Mouse (Mus musculus) embryonic stem cell, embryonic (primary cell): ENCODE results near the gene Fggy.

Experiments
- CTCF ChIA-PET, 4 experiments: fragments of 300-600 bp in 2 of 4; fragments of 350-600 bp in 2 of 4; sonication (Branson Sonifier 250); formaldehyde crosslinking; loops; one replicate each; lab custom pipeline; 2022; ENCODE audit warnings: inconsistent platforms in 2 of 4; lab: Charles Lee
- POLR2A ChIA-PET, 4 experiments: fragments of 300-600 bp in 2 of 4; fragments of 350-600 bp in 2 of 4; sonication (Branson Sonifier 250); formaldehyde crosslinking; loops; one replicate each; lab custom pipeline; 2022; ENCODE audit warnings: antibody characterized with exemption in 4 of 4, inconsistent platforms in 1 of 4; lab: Charles Lee

Gene Fggy

GRCm38 (mm10) chr4:95586274-95587001 is 29.1 kb downstream of the Fggy start:
- ChIA-PET POLR2A (no interaction called here), CTCF (no interaction called here)

DNA sequence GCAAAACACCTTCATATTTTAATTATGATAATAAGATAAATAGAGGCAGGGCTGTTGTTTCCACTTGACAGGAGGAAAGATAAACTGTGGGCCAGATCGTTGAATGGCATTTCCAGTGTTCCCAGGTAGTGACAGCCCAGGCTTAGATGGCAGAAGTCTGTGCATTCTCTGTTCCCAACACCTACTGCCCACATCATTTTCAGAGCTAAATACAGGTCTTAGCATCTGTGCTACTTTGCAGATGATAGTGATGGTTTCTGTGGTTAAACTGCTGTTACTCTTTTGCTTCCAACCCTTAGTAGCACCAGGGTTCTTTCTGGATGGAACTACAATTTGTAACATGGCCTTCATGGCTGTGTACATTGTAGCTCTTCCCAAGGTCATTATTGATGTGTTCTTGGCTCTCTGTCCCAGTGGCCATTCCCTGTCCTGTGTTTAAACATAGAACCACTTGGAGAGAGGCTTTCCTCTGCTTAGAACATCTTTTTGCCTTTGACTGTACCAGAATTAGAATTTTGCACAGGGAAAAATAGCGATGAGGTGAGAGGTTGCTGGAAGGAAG is 31.5 kb downstream of the Fggy start:
- CTCF ChIA-PET, result no interaction called here
- POLR2A ChIA-PET, result no interaction called here

DNA sequence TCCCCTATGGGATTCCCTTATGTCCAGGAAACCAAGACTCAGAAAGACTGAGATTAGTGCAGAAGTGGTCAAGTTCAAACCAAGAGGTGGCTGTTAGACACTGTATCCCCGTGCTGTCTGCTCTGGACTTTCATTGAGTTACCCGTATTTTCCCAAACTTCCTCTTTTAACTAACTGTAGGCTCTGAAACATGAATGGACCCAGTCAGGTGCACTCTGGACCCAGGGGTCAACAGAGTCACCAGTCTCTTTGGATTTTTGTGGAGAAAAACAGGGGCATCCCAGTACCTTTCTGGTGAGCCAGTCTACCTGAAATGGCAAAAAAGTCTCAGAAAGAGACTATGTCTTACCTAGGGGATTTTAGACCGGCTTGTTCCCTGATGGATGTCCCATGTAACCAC is 33.6 kb downstream of the Fggy start:
- ChIA-PET POLR2A (no interaction called here), CTCF (no interaction called here)

- ChIA-PET CTCF (no interaction called here), POLR2A (no interaction called here)
Measured at GRCm38 (mm10) chr4:95597208-95597607, 39.9 kb downstream of the Fggy start.

- CTCF ChIA-PET, result no interaction called here
Measured at GRCm38 (mm10) chr4:95601776-95602175, 44.5 kb downstream of the Fggy start.

DNA sequence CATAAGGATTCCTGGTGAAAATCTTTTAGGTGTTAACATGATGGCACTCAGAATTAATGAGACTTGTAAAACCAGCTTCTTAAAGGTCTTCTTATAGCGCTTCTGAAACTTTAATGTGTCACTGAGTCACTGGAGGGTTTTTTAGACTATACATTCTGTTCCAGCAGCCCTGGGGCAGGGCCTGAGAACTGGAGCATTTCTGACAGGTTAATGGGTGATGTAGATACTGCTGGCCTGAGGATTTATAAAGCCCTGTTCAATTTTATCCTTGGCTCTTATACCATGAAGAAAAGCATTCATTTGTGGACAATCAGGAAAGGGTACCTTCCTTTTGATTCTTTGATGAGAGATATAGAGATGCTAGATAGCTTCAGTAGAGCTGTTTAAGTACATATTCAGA is 45.9 kb downstream of the Fggy start:
- POLR2A ChIA-PET, result no interaction called here
- CTCF ChIA-PET, result no interaction called here

More at GRCm38 (mm10) chr4:95601776-95602175, 44.5 kb downstream of the Fggy start:
- POLR2A ChIA-PET, result no interaction called here

- CTCF ChIA-PET, result no interaction called here
Measured at GRCm38 (mm10) chr4:95610663-95611062, 53.4 kb downstream of the Fggy start.

DNA sequence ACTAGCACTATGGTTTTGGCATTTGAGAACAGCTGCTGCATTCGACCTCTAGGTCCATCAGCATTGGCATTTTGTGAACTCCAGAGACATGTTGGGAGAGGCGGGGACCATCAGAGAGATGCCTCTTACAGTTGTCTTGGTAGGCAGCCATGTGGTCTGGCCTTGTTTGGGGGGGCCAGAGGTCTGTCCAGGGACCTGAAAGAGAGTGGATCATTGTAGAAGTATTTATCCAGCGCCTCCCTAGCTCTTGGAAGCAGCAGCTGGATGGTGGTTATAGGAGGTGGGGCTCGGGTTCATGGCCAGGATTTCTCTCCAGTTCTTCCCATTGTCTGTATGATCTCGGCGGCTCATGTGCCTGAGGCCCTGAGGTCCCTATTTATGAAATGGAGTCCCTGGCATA is 54.1 kb downstream of the Fggy start:
- ChIA-PET CTCF (no interaction called here), POLR2A (no interaction called here)

More at GRCm38 (mm10) chr4:95610663-95611062, 53.4 kb downstream of the Fggy start:
- POLR2A ChIA-PET, result no interaction called here

- ChIA-PET POLR2A (no interaction called here), CTCF (no interaction called here)
Measured at GRCm38 (mm10) chr4:95621046-95621445, 63.7 kb downstream of the Fggy start.

- ChIA-PET POLR2A (no interaction called here), CTCF (no interaction called here)
Measured at GRCm38 (mm10) chr4:95624696-95625095, 67.4 kb downstream of the Fggy start.

GRCm38 (mm10) chr4:95625651-95626050 is 68.3 kb downstream of the Fggy start:
- POLR2A ChIA-PET, result no interaction called here
- CTCF ChIA-PET, result no interaction called here

DNA sequence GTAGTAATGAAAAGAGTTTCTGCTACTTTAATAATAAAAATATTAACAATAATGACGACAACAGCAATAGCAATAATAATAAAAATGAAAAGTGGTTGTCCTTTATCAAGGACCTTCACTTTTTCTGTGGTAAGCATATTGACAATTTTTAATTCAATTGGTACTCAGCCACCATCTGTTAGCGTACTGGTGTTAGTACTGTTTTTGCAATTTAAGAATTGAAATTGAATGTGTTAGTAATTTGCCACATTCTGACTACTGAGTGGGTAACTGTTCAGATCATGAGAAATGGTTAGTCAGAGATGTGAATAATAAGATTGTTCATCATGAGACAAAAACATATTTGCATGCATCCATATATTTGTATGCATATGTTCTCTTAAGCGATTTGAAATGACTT is 68.9 kb downstream of the Fggy start:
- POLR2A ChIA-PET, result no interaction called here
- CTCF ChIA-PET, result no interaction called here

GRCm38 (mm10) chr4:95634903-95635302 is 77.6 kb downstream of the Fggy start:
- CTCF ChIA-PET, result interaction anchor here in 1 of 4 experiments (0.6 kb wide), 1 partner anchor 812 kb away, joined by 5 read pairs; no protein-coding TSS in a partner anchor
- POLR2A ChIA-PET, result no interaction called here

DNA sequence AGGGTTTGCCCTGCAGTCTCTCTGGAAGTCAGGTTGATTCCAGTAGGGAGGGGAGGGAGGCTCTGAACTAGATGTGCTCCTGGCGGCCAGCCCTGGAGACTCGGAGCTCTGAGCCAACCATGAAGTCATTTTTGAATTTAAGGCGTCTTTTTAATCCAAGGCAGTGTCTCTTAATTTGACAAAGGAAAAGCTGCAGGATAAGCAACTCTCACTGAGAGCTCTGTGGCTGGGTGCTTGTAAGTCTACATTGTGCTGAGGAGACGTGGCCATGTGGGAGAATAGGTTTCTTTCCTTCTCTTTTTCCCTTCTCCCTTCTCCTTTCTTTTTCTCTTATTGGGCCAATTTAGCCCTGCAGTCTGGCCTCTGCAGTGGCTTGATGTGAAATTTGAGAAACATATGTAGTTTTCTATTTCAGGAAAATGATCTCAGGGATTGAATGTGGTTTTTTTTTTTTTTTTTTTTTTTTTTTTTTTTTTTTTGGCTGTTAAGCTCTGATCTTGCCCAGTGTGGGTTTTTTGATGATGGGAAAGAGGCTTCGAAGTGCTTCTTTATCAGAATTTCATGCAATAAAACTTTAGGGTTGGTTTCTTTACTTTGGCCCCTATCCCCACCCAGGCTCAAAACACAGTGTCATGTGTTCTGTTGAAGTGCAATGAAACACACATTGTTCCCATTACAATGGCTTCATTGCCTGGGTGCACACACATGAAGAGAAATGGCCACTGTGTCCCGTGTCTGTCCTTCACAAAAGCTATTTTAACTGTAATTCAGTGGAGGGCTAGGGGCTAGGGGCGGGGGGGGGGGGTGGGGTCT is 79.8 kb downstream of the Fggy start:
- CTCF ChIA-PET, result interaction anchor here in 1 of 4 experiments (0.6 kb wide), 1 partner anchor 226 kb away, joined by 10 read pairs; no protein-coding TSS in a partner anchor
- POLR2A ChIA-PET, result interaction anchor here in 1 of 4 experiments (0.6 kb wide), 1 partner anchor 65 kb away, joined by 3 read pairs; no protein-coding TSS in a partner anchor

DNA sequence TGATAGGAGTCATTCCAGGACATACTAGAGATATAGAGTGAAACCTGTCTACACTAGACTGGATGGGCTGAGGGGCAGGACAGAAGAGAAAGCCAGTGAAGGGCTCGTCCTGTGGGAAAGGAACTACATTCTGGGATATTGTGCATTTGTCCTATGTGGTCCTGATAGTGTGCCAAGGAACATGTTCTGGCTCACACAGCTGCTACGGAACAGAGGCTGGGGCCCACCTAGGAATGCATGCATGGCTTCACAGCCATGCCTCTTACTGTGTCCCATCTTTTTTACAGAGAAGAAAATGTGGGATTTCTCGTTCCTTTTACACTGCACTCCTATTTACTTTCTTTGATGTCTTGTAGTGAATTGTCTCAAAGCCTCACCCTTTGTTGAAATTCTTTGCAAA is 80.8 kb downstream of the Fggy start:
- ChIA-PET POLR2A (no interaction called here), CTCF (interaction anchor here in 1 of 4 experiments (0.6 kb wide), 1 partner anchor 225 kb away, joined by 10 read pairs; no protein-coding TSS in a partner anchor)

DNA sequence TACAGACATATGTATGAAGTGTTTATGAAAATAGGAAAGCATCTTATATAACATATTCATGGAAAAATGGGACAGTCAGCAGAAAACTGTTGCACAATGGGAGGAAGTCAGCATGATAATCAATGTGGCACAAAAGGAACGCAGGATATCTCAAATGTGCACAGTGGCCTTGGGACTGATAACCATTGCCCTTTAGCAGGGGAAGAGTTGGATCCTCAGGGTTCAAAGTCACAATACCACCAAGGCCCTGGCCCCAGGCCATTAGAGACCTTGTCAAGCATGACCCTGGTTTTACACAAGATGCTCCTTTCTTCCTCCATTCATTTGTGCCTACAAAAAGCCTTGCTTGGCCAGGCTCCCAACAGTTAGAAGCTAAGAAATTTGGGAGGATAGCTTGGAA is 83.5 kb downstream of the Fggy start:
- CTCF ChIA-PET, result no interaction called here

GRCm38 (mm10) chr4:95644048-95644447 is 86.7 kb downstream of the Fggy start:
- ChIA-PET POLR2A (interaction anchor here in 1 of 4 experiments (0.6 kb wide), 1 partner anchor 15 kb away, joined by 3 read pairs; no protein-coding TSS in a partner anchor), CTCF (interaction anchor here in 1 of 4 experiments (0.6 kb wide), 1 partner anchor 259 kb away, joined by 5 read pairs; no protein-coding TSS in a partner anchor)

More for the DNA sequence above, 83.5 kb downstream of the Fggy start:
- POLR2A ChIA-PET, result interaction anchor here in 1 of 4 experiments (1.2 kb wide), 1 partner anchor 19 kb away, joined by 4 read pairs; no protein-coding TSS in a partner anchor

DNA sequence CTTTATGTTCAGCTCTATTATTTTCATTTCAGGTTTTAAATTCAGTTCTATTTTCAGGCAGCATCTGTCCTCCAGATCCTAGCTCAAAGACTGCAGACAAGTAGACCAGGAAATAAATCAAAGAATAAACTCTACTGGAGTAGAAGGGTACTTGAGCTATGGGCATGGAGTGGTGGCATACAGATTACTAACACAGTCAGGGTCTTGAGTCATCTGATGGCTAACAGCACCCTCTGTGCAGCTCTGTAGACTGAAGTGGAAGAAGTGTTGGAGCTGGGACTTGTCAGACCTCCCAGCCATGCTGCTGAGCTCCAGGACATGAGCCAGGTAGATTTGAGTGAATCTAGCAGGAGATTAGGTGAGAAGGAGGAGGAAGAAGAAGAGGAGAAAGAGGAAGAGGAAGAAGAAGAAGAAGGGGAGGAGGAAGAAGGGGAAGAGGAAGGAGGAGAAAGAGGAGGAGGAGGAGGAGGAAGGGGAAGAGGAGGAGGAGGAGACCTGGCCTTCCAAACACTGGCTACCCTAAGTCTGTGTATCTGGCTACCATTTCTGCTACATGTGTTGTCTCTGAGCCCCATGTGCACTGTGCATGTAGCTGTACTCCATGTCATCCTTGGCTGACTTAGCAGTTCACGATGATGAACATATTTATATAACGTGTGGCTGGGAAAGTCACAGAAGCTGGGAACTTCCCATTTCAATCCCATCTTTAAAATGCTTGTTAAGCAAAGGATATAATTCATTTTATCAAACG is 91.7 kb downstream of the Fggy start:
- POLR2A ChIA-PET, result interaction anchor here in 1 of 4 experiments (1.4 kb wide), 1 partner anchor 11 kb away, joined by 4 read pairs; no protein-coding TSS in a partner anchor
- CTCF ChIA-PET, result no interaction called here

DNA sequence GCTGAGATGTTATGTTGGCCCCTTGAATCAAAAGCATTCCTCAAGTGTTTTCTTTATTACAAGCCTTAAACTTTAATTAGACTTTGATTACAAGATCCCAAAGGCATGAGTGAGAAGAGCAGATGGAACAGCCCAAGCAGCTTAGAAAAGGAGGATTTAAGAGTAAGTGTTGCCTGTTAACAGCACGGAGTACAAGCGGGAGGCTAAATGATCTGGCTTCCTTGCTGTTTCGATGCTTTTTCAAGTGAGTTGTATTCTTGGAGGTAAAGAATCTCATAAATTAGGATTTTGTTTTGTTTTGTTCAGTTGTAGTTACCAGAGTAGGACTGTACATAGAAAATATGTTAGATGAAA is 92.2 kb downstream of the Fggy start:
- POLR2A ChIA-PET, result interaction anchor here in 1 of 4 experiments (1.4 kb wide), 1 partner anchor 10 kb away, joined by 4 read pairs; no protein-coding TSS in a partner anchor
- CTCF ChIA-PET, result no interaction called here
